Mouse (Mus musculus) gastrocnemius, postnatal 36 days (tissue): ENCODE results near the gene Tac2. TPM values are rescaled to one million over a fixed set of nuclear protein-coding genes. Genes with fewer than 3 reads are reported as not detected.

Experiments
- DNase-seq, 2 experiments: peaks; one replicate each; pipeline ENCODE4 v3.0.0; 2022
- intact Hi-C: fragments of 180-260 bp; cut with DNase I; formaldehyde crosslinking; loops from one replicate; pipeline ENCODE4 v1.15.1; 2025
- long read RNA-seq, 2 experiments: library from polyadenylated mRNA; stranded (forward); transcript quantifications; one replicate each; pipeline ENCODE4 v2.0.0; 2021
- total RNA-seq, 2 experiments: library from RNA; stranded (reverse); gene quantifications; 2 replicates each; pipeline ENCODE4 v1.2.3; 2021

Gene Tac2
- total RNA-seq = not detected
- long read RNA-seq, experiment 1 = 0 reads
- long read RNA-seq, experiment 2 = 0 reads

DNA sequence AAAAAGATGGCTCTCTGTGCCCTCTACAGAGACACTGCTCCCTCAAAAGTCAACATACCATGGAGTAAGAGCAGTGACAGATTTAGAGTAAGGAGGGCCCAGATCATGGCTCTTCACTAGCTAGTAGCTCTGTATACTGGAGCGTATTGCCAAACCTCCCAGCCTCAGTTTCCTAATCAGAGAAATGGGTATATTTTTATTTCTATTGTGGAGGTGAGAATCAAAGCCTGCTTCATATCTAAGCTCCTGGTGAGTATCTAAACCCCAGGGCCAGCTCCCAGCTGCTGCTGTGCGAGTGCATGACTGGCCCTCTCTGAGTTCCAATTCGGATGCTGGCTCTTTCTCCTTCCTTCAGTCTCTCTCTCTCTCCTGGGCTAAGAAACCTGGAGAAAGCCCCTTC lies at the start of gene Tac2:
Gene Tac2 (plus strand): TSS at position 301 of the 400 bp plus-strand sequence.
- DNase-seq = no peak
- intact Hi-C loops = no loop called here

- intact Hi-C loops = loop anchor here (5.0 to 10.0 kb wide), 3 partner anchors 33 to 340 kb away; partner anchors contain the start of genes Prim1 and Stat6
- DNase-seq = peak in 1 of 2 experiments; percentile 85
These were observed 49.3 kb upstream of the Tac2 start for GRCm38 (mm10) chr10:127674794-127675522.

- intact Hi-C loops = loop anchor here (5.0 to 10.0 kb wide), 3 partner anchors 34 to 339 kb away; partner anchors contain the start of genes Prim1 and Stat6
- DNase-seq = no peak
These were observed 48.3 kb upstream of the Tac2 start for GRCm38 (mm10) chr10:127675859-127676398.

DNA sequence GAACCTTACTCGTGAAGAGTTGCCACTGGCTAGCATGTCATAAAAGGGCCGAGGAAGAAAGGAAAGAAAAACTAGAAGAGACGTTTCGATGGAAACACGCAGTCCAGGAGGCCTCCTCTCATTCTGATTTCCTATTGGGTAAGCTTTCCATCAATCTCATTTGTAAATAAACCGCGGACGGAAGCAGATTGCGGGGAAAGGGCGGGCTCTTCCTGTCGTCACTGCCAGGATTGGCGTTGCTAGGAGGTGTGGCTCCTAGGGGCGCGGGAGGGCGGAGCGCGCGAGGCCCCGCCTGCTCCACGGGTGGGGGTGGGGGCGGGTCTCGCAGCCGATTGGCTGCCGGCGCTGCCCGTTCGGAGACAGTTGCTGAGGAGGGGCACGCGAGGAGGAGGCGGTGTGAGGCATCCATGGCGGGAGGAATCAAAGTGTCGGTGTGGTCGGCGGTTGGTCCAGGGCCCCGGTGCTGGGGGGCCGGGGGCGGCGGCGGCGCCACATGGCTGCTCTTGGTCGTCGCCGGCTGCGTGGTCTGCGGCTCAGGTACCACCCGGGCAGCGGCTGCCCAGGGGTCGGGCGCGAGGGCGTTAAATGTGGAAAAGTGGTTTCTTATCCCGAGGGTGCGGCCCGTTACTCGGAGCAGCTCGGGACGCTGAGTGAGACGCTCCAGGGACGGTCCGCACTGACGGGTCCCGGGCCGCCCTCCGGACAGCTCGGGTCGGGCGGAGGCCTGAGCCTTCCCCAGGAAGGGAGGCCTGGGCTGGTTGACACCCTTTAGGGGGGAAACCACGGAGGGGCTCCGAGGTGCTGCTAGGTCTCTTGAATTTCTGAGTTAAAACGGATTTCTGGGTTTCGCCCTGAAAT lies 47.4 kb upstream of the Tac2 start:
- DNase-seq = peak; percentile 81 to 90
- intact Hi-C loops = loop anchor here (5.0 to 10.0 kb wide), 3 partner anchors 35 to 338 kb away; partner anchors contain the start of genes Prim1 and Stat6

GRCm38 (mm10) chr10:127677591-127678336 lies 46.5 kb upstream of the Tac2 start:
- DNase-seq = peak in 1 of 2 experiments; percentile 43
- intact Hi-C loops = loop anchor here (5.0 to 10.0 kb wide), 3 partner anchors 35 to 337 kb away; partner anchors contain the start of genes Prim1 and Stat6

GRCm38 (mm10) chr10:127679208-127679607 lies 45.1 kb upstream of the Tac2 start:
- no peak for DNase-seq
- intact Hi-C loops = loop anchor here (5.0 to 10.0 kb wide), 3 partner anchors 37 to 336 kb away; partner anchors contain the start of genes Prim1 and Stat6

GRCm38 (mm10) chr10:127679881-127680280 lies 44.4 kb upstream of the Tac2 start:
- DNase-seq = no peak
- intact Hi-C loops = loop anchor here (5.0 to 10.0 kb wide), 3 partner anchors 38 to 335 kb away; partner anchors contain the start of genes Prim1 and Stat6

- intact Hi-C loops = no loop called here
- DNase-seq = no peak
These were observed 41.4 kb upstream of the Tac2 start for GRCm38 (mm10) chr10:127682886-127683285.

GRCm38 (mm10) chr10:127691053-127691452 lies 33.2 kb upstream of the Tac2 start:
- intact Hi-C loops = loop anchor here (5.0 kb wide), 1 partner anchor 46 kb away; the partner anchor contains the start of gene Zbtb39
- DNase-seq = no peak

- intact Hi-C loops = loop anchor here (5.0 kb wide), 2 partner anchors 43 to 243 kb away; partner anchors contain the start of gene Zbtb39
- no peak for DNase-seq
These were observed 29.6 kb upstream of the Tac2 start for GRCm38 (mm10) chr10:127694636-127695035.

- DNase-seq = no peak
- intact Hi-C loops = loop anchor here (5.0 kb wide), 1 partner anchor 242 kb away; no protein-coding TSS in a partner anchor
These were observed 28.5 kb upstream of the Tac2 start for GRCm38 (mm10) chr10:127695775-127696174.

DNA sequence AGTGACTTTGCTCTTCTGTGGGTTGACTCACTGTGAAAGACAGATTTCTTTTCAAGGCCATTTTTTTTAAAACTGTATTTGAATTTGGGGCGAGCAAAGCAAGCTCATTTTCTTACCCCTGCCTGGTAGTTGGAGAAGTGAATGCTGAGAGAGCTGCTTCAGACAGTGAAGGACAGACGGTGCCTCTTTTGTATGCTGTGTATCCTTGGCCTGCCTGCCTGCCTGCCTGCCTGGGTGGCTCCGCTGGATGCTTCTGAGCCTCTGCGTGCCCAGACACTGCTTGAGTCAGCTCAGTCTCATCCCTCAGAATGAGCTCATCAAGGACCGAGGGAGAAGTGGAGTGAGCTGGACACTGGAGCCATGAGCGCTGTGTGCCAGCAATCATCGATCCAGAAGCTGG lies 25.3 kb upstream of the Tac2 start:
- intact Hi-C loops = loop anchor here (5.0 kb wide), 1 partner anchor 238 kb away; no protein-coding TSS in a partner anchor
- DNase-seq = no peak

GRCm38 (mm10) chr10:127703299-127703698 lies 21.0 kb upstream of the Tac2 start:
- intact Hi-C loops = no loop called here
- DNase-seq = no peak

DNA sequence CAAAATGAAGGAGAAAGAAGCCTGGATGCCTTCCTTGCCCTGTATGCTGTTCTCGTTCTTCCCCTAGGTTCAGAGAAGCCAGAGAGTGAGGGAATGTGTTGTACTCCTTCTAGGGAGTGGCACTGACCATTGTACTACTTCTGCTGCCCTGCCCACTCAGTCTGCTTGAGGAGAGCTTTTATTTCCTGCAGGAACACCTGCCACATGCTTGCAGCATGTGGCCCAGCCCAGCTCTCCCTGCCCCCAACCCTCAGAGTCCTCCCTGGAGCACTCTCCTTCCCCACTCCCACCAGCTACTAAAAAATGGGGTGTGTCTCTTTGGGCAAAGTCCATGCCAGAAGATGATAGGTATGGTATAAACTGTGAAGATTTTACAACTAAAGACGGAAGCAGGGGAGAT lies 20.0 kb upstream of the Tac2 start:
- DNase-seq = no peak
- intact Hi-C loops = no loop called here

DNA sequence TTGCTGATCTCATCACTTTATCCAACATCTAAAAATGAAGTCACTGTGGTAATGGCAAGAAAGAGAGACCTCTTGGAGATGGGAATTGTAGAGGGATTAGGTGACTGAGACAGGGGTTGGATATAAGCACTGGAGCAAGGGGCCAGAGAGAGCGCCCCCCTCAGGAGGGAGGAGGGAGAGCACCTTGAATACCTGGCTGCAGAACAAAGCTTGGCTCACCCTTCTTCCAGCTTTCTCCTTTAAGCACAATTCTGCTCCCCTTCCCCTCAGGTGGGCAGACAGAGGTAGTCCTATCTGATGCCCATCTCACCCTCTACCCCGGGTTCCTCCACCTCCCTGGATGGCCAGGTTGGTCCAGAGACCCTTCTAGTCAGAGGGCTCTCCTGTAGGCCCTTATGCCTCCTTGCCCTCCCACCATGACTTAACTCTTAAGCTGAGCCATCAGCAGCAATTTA lies 19.5 kb upstream of the Tac2 start, which contains the start of gene Myo1a:
Gene Myo1a (plus strand): TSS at position 405 of the 455 bp plus-strand sequence.
- intact Hi-C loops = no loop called here
- no peak for DNase-seq

DNA sequence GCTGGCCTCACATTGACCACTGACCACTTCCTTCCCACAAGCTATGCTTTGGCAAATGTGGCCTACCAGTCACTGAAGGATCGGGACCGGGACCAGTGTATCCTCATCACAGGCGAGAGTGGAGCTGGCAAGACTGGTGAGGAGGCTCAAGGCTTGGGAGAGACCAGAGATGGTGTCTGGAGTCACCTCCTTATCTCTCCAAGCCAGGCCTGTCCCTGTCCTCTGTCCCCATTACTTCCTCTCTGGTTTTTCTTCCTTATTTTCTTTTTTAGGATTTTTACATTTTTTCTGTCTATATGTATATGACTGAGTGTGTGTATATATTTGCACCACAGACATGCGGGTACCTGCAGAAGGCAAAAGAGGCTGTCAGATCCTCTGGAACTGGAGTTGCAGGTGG lies 18.5 kb upstream of the Tac2 start:
- no peak for DNase-seq
- intact Hi-C loops = no loop called here

- intact Hi-C loops = no loop called here
- no peak for DNase-seq
These were observed 16.6 kb upstream of the Tac2 start for GRCm38 (mm10) chr10:127707721-127708120.

GRCm38 (mm10) chr10:127708850-127709370 lies 15.4 kb upstream of the Tac2 start:
- intact Hi-C loops = no loop called here
- DNase-seq = no peak

DNA sequence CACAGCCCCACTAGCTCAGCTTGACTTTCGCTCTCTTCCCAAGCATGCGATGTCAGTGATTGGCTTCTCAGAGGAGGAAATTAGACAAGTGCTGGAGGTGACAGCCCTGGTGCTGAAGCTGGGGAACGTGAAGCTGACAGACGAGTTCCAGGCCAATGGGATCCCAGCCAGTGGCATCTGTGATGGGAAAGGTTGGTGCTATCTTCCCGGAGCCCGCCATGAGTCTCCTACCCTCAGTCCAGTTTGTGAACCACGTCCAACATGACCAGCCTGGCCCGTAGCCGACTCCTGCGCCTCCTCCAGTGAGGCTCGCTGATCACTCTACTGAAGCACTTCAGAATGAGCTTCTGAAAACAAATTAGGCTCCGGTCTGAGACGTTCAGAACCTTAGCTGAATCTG lies 13.9 kb upstream of the Tac2 start:
- intact Hi-C loops = no loop called here
- no peak for DNase-seq
